Mouse (Mus musculus) heart, embryonic 15.5 days (tissue): Measurements from ENCODE around the gene Iqcd. TPM values are rescaled to one million over a fixed set of nuclear protein-coding genes. Genes with fewer than 3 reads are reported as not detected.

ENCODE experiments used
- ATAC-seq: fragments of 200-750 bp; cut with Nextera tagmentation; replicated peaks from 2 replicates; pipeline ENCODE4 v1.8.0; 2017; ENCODE audit warnings: low read depth, moderate TSS enrichment; ENCODE audit not compliant: insufficient number of reproducible peaks, insufficient read depth, low FRiP score
- H3K27ac ChIP-seq: fragments of 300-500 bp; sonication (generic); 2 replicates; pipeline ENCODE4 v1.5.1; 2015; ENCODE audit warnings: mild to moderate bottlenecking, inconsistent platforms
- H3K27me3 ChIP-seq: fragments of 300-500 bp; sonication (generic); 2 replicates; pipeline ENCODE4 v1.6.1; 2015; ENCODE audit warnings: inconsistent platforms
- H3K36me3 ChIP-seq: fragments of 300-500 bp; sonication (generic); 2 replicates; pipeline ENCODE4 v1.6.1; 2015; ENCODE audit warnings: mild to moderate bottlenecking, inconsistent platforms
- H3K4me1 ChIP-seq: fragments of 300-500 bp; sonication (generic); replicated peaks from 2 replicates; pipeline ENCODE4 v1.6.1; 2015; ENCODE audit warnings: inconsistent platforms
- H3K4me2 ChIP-seq: fragments of 300-500 bp; sonication (generic); 2 replicates; pipeline ENCODE4 v1.6.1; 2015; ENCODE audit warnings: inconsistent platforms, mild to moderate bottlenecking, moderate library complexity
- H3K4me3 ChIP-seq: fragments of 300-500 bp; sonication (generic); 2 replicates; pipeline ENCODE4 v1.5.1; 2015; ENCODE audit warnings: mild to moderate bottlenecking, inconsistent platforms
- H3K9ac ChIP-seq: fragments of 300-500 bp; sonication (generic); 2 replicates; pipeline ENCODE4 v1.6.1; 2015; ENCODE audit warnings: mild to moderate bottlenecking, inconsistent platforms
- H3K9me3 ChIP-seq: fragments of 300-500 bp; sonication (generic); replicated peaks from 2 replicates; pipeline ENCODE4 v1.6.1; 2016; ENCODE audit warnings: inconsistent platforms
- WGBS: fragments of 180-500 bp; shearing (Covaris S2); methylation state at CpG from one replicate; pipeline ENCODE4 v1.1.7; 2015; ENCODE audit warnings: mixed read lengths; 5-methylcytosine and 5-hydroxymethylcytosine counted together
- polyA plus RNA-seq: library from polyadenylated mRNA; unstranded; fragments of >200 nt; fragmentation: Nextera tagmentation; extraction: Ambion mirVana; gene quantifications from 2 replicates; pipeline ENCODE4 v1.2.1, GENCODE M21; 2015

Iqcd gene
- polyA plus RNA-seq, 1 experiment from 2014 or later: 0.19 TPM

DNA sequence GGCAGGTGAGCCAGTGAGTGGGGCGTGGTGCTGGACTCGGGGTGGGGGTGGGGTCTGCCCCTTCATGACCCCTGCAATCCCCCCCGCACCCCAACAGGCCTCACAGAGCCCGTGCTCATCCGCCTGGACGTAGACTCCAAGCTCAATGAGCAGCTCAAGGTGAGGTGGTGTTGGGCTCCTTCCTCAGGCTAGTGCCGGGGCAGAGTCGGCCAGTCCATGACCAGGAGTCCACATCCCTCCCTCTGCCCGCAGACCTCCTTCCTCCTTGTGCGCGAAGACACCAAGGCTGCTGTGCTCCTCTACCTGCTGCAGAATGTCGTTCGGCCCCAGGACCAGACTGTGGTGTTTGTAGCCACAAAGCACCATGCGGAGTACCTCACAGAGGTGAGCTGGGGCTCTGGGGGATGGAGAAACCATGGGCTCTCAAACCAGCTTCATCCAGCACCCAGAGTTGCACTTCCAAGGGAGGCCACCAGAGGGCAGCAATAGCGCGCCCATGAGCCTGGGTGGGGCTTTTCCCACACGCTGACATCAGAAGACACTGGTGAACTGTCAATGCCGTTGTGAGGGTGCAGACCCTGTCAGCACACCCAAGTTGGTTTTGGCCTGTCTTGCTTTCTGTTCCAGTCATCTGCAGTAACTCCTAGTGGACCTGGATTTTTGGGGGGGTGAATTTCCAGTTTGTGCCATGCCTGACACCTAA is 31.7 kb downstream of the Iqcd start:
- no peak overlapping the region for H3K4me3 ChIP-seq
- no peak overlapping the region for H3K4me2 ChIP-seq
- H3K9me3 ChIP-seq: no peaks in the 10 kb centered on the region
- H3K27ac ChIP-seq: no peak overlapping the region
- H3K36me3 ChIP-seq: peaks cover 85% of the 10 kb centered on the region
- 68% methylated on average over 18 of the region's 18 CpGs for WGBS
- no peaks in the 10 kb centered on the region for H3K27me3 ChIP-seq
- H3K4me1 ChIP-seq: peaks cover 14% of the 10 kb centered on the region
- H3K9ac ChIP-seq: no peak overlapping the region
- ATAC-seq: peak; percentile 19; the same call in 1 of the 2 replicates

- H3K27ac ChIP-seq: no peak overlapping the region
- ATAC-seq: no peak
- H3K4me1 ChIP-seq: peaks cover 14% of the 10 kb centered on the region
- no peaks in the 10 kb centered on the region for H3K9me3 ChIP-seq
- H3K4me3 ChIP-seq: no peak overlapping the region
- peaks cover 87% of the 10 kb centered on the region for H3K36me3 ChIP-seq
- H3K9ac ChIP-seq: no peak overlapping the region
- 82% methylated on average over 23 of the region's 23 CpGs for WGBS
- H3K4me2 ChIP-seq: no peak overlapping the region
- no peaks in the 10 kb centered on the region for H3K27me3 ChIP-seq
Observed at GRCm38 (mm10) chr5:120621078-120621765, 32.4 kb downstream of the Iqcd start.

GRCm38 (mm10) chr5:120621846-120622197 is 33.0 kb downstream of the Iqcd start:
- H3K4me2 ChIP-seq: no peak overlapping the region
- peaks cover 90% of the 10 kb centered on the region for H3K36me3 ChIP-seq
- H3K4me3 ChIP-seq: no peak overlapping the region
- WGBS: 83% methylated on average over 10 of the region's 10 CpGs
- ATAC-seq: no peak
- no peak overlapping the region for H3K27ac ChIP-seq
- H3K4me1 ChIP-seq: peaks cover 14% of the 10 kb centered on the region
- no peaks in the 10 kb centered on the region for H3K9me3 ChIP-seq
- no peak overlapping the region for H3K9ac ChIP-seq
- no peaks in the 10 kb centered on the region for H3K27me3 ChIP-seq

DNA sequence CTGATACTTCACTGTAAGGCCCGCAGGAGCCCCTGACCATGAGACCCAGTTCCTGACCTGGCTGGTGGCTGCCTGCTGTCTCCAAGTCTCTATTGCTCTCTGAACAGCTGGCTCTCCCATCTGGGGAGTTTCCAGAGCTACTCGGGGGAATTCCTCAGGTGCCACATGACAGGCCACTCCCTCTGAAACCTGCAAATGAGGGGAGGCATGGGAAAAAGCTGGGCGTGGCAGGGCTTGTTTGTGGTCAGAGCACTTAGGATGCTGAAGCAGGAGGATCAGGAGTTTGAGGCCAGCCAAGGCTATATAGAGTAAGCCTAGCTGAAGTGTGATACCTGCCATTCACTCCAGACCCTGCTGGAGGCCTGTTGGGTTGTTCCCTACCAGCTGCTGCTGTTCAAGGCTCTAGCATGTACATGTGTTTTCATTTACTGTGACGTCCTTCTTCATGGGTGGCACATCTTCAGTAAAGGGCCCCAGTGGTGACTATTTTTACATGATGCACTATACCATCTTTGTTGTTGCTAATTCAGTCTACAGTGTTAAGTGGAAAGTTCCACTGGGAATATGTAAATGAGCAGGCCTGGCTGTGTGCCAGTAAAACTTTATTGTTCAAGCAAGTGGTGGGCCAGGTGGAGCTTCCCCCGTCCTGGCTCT is 33.5 kb downstream of the Iqcd start:
- Histone ChIP-seq H3K27me3 (no peaks in the 10 kb centered on the region), H3K4me1 (peaks cover 14% of the 10 kb centered on the region), H3K4me3 (no peak overlapping the region), H3K36me3 (peaks cover 90% of the 10 kb centered on the region), H3K27ac (no peak overlapping the region), H3K4me2 (no peak overlapping the region), H3K9ac (no peak overlapping the region), H3K9me3 (no peaks in the 10 kb centered on the region)
- WGBS: 66% methylated on average over 5 of the region's 5 CpGs
- ATAC-seq: no peak

DNA sequence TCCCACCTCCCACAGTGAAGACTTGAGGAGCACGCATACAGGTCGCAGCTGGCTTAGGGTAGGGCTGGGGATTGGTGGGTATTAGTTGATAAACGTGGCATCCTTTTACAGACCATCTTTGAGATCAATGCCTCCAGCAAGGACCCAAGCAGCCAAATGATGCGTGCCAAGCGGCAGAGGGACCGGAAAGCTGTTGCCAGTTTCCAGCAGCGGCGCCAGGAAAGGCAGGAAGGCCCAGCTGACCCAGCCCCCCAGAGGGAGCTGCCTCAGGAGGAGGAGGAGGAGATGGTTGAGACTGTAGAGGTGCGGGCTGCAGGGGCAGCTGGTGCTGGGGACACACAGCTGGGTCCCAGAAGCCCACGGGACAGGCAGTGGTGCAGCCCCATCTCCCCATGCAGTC is 35.6 kb downstream of the Iqcd start:
- Histone ChIP-seq H3K9me3 (no peaks in the 10 kb centered on the region), H3K36me3 (peaks cover 72% of the 10 kb centered on the region), H3K4me2 (no peak overlapping the region), H3K4me3 (no peak overlapping the region), H3K9ac (no peak overlapping the region), H3K27me3 (no peaks in the 10 kb centered on the region), H3K27ac (no peak overlapping the region), H3K4me1 (peaks cover 17% of the 10 kb centered on the region)
- ATAC-seq: no peak
- 90% methylated on average over 10 of the region's 10 CpGs for WGBS

- WGBS: 38% methylated on average over 19 of the region's 19 CpGs
Observed at GRCm38 (mm10) chr5:120626399-120626798, 37.6 kb downstream of the Iqcd start.

DNA sequence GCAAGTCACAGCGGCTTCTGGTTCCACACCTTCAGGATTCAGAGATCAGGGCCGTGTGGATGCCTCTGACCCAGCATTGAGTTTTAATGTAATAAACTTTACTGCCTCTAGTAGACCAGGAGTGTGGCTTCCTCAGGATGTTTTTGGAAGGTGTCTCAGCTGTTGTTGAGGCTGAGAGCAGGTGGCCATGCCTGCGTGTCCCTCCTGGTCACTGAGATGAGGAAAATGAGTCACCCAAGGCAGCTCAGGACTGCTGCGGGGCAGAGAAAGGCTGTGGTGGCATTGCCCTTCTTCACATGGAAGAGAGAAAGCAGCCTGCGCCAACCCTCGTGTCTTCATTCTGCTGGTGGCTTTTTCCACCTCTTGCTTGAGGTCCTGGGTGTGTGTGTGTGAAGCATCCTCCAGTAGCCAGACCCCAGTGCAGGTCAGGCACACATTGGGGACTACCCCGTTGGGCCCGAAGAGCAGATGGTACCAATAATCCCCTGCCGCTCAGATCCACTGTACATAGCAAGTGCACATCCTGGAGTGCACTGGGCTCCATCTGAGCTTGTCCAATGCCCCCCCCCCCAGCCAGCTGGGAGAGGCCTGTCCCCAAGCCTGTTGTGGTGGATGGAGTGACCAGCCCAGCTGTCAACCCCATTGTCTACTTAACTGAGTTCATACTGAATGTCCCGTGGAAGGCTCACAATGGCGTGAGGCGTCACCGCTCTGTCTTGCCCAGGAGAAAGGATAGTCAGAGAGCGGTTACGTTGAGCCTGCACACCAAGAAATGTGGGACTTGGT is 38.9 kb downstream of the Iqcd start:
- Histone ChIP-seq H3K4me2 (no peak overlapping the region), H3K9ac (no peak overlapping the region), H3K36me3 (peaks cover 44% of the 10 kb centered on the region), H3K27me3 (peaks cover 6% of the 10 kb centered on the region; the same call in 1 of the 2 replicates), H3K4me3 (no peak overlapping the region), H3K27ac (no peak overlapping the region), H3K4me1 (peaks cover 11% of the 10 kb centered on the region), H3K9me3 (no peaks in the 10 kb centered on the region)
- WGBS: 87% methylated on average over 15 of the region's 15 CpGs
- no peak for ATAC-seq

More at GRCm38 (mm10) chr5:120626399-120626798, 37.6 kb downstream of the Iqcd start:
- no peak overlapping the region for H3K4me3 ChIP-seq
- ATAC-seq: 0 out of 2 replicates have a peak, but pooled peaks have one; percentile 8
- no peak overlapping the region for H3K4me2 ChIP-seq
- H3K27me3 ChIP-seq: peaks cover 6% of the 10 kb centered on the region; the same call in 1 of the 2 replicates
- peaks cover 55% of the 10 kb centered on the region for H3K36me3 ChIP-seq
- no peak overlapping the region for H3K27ac ChIP-seq
- H3K9ac ChIP-seq: no peak overlapping the region
- no peaks in the 10 kb centered on the region for H3K9me3 ChIP-seq
- peaks cover 19% of the 10 kb centered on the region for H3K4me1 ChIP-seq

DNA sequence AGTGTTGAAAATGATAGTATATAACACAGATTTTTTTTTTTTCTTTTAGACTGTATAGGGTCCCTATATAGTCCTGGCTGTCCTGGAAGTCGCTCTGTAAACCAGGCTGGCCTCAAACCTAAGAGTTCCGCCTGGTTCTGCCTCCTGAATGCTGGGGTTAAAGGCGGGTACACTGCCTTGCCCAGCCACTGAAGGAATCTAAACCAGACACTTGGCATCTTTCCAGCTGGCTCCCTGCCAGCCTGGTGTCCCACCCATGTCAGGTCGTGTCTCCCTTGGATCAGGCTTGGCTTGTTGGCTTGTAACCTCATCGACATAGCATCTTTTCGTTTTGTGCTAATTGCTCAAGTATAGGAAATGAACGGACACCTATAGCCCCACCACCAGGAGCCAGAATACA is 39.8 kb downstream of the Iqcd start:
- WGBS: 42% methylated on average over 7 of the region's 7 CpGs
- ATAC-seq: no peak
- H3K27ac ChIP-seq: no peak overlapping the region
- no peak overlapping the region for H3K4me3 ChIP-seq
- H3K4me1 ChIP-seq: peaks cover 11% of the 10 kb centered on the region
- H3K4me2 ChIP-seq: no peak overlapping the region
- H3K9ac ChIP-seq: no peak overlapping the region
- H3K27me3 ChIP-seq: peaks cover 6% of the 10 kb centered on the region; the same call in 1 of the 2 replicates
- peaks cover 38% of the 10 kb centered on the region for H3K36me3 ChIP-seq
- no peaks in the 10 kb centered on the region for H3K9me3 ChIP-seq

GRCm38 (mm10) chr5:120631128-120631527 is 42.3 kb downstream of the Iqcd start:
- Histone ChIP-seq H3K9ac (peak overlapping the region; percentile 49), H3K36me3 (peaks cover 13% of the 10 kb centered on the region; the same call in 1 of the 2 replicates), H3K4me1 (peaks cover 14% of the 10 kb centered on the region), H3K4me2 (peak overlapping the region; percentile 63), H3K27me3 (peaks cover 6% of the 10 kb centered on the region; the same call in 1 of the 2 replicates), H3K9me3 (no peaks in the 10 kb centered on the region), H3K27ac (no peak overlapping the region), H3K4me3 (peak overlapping the region; percentile 35)
- WGBS: 4% methylated on average over 29 of the region's 29 CpGs
- ATAC-seq: no peak

- Histone ChIP-seq H3K9me3 (no peaks in the 10 kb centered on the region), H3K27ac (no peak overlapping the region), H3K4me2 (no peak overlapping the region), H3K4me1 (peaks cover 14% of the 10 kb centered on the region), H3K36me3 (peaks cover 5% of the 10 kb centered on the region; the same call in 1 of the 2 replicates), H3K9ac (no peak overlapping the region), H3K27me3 (peaks cover 6% of the 10 kb centered on the region; the same call in 1 of the 2 replicates), H3K4me3 (no peak overlapping the region)
- no peak for ATAC-seq
- 87% methylated on average over 5 of the region's 5 CpGs for WGBS
Observed at GRCm38 (mm10) chr5:120631892-120632291, 43.1 kb downstream of the Iqcd start.

- Histone ChIP-seq H3K4me3 (no peak within 1 kb of the TSS), H3K27ac (no peak within 1 kb of the TSS), H3K9ac (no peak within 1 kb of the TSS), H3K9me3 (no peaks in the 10 kb centered on the region), H3K36me3 (no peaks in the 10 kb centered on the region), H3K27me3 (peaks cover 6% of the 10 kb centered on the region; the same call in 1 of the 2 replicates), H3K4me1 (peaks cover 11% of the 10 kb centered on the region), H3K4me2 (no peak within 1 kb of the TSS)
- no peak for ATAC-seq
- 35% methylated on average over 9 of the region's 9 CpGs for WGBS
Observed at GRCm38 (mm10) chr5:120634131-120634530, 45.3 kb downstream of the Iqcd start, which contains the start of gene Cfap73. Cfap73 (minus strand) TSS chr5:120634235.
